Mouse (Mus musculus): Measurements from ENCODE around the gene Mapk1. TPM values are rescaled to one million over a fixed set of nuclear protein-coding genes. Genes with fewer than 3 reads are reported as not detected.

Gene Mapk1
- 164 TPM in 2 replicates for polyA plus RNA-seq (2015; fragmentation: Nextera tagmentation; extraction: Ambion mirVana)

GRCm38 (mm10) chr16:16983131-16983533, at the start of gene Mapk1:
Mapk1 (plus strand) TSS chr16:16983382.
- peak within 1 kb of the TSS; percentile 95 for H3K4me3 ChIP-seq (replicated peaks)
- no peaks in the 10 kb centered on the region for H3K9me3 ChIP-seq (replicated peaks)
- peak within 1 kb of the TSS; percentile 94 for H3K27ac ChIP-seq (replicated peaks)
- 0% methylated on average over 35 of the region's 35 CpGs for WGBS
- H3K36me3 ChIP-seq: no peaks in the 10 kb centered on the region; the same call in 1 of the 2 replicates
- H3K27me3 ChIP-seq: no peaks in the 10 kb centered on the region
- ATAC-seq (ENCODE audit: insufficient number of reproducible peaks, low FRiP score, low TSS enrichment, low read depth): peak; percentile 98
- H3K4me1 ChIP-seq: peaks cover 13% of the 10 kb centered on the region
- H3K4me2 ChIP-seq (replicated peaks): peak within 1 kb of the TSS; percentile 72
- peak within 1 kb of the TSS; percentile 97 for H3K9ac ChIP-seq

GRCm38 (mm10) chr16:16939543-16939942, 43.6 kb upstream of the Mapk1 start:
- no peaks in the 10 kb centered on the region for H3K4me1 ChIP-seq
- 92% methylated on average over 9 of the region's 9 CpGs for WGBS
- H3K27me3 ChIP-seq: no peaks in the 10 kb centered on the region

GRCm38 (mm10) chr16:16941078-16941477, 42.1 kb upstream of the Mapk1 start:
- WGBS: 98% methylated on average over 2 of the region's 2 CpGs

More at GRCm38 (mm10) chr16:16939543-16939942, 43.6 kb upstream of the Mapk1 start:
- Histone ChIP-seq H3K4me2 (replicated peaks) (no peak overlapping the region), H3K9me3 (replicated peaks) (no peaks in the 10 kb centered on the region), H3K36me3 (no peaks in the 10 kb centered on the region), H3K27ac (replicated peaks) (no peak overlapping the region), H3K4me3 (replicated peaks) (no peak overlapping the region), H3K9ac (no peak overlapping the region)
- no peak for ATAC-seq (ENCODE audit: insufficient number of reproducible peaks, low FRiP score, low TSS enrichment, low read depth)

GRCm38 (mm10) chr16:16958575-16958974, 24.6 kb upstream of the Mapk1 start:
- H3K4me3 ChIP-seq (replicated peaks): no peak overlapping the region
- no peak for ATAC-seq (ENCODE audit: insufficient number of reproducible peaks, low FRiP score, low TSS enrichment, low read depth)
- H3K4me2 ChIP-seq (replicated peaks): no peak overlapping the region
- H3K9ac ChIP-seq: no peak overlapping the region
- no peak overlapping the region for H3K27ac ChIP-seq (replicated peaks)
- H3K9me3 ChIP-seq (replicated peaks): no peaks in the 10 kb centered on the region
- H3K27me3 ChIP-seq: no peaks in the 10 kb centered on the region
- WGBS: 15% methylated on average over 4 of the region's 5 CpGs
- no peaks in the 10 kb centered on the region for H3K36me3 ChIP-seq
- H3K4me1 ChIP-seq: no peaks in the 10 kb centered on the region

More at GRCm38 (mm10) chr16:16941078-16941477, 42.1 kb upstream of the Mapk1 start:
- H3K4me2 ChIP-seq (replicated peaks): no peak overlapping the region
- ATAC-seq (ENCODE audit: insufficient number of reproducible peaks, low FRiP score, low TSS enrichment, low read depth): no peak
- H3K9ac ChIP-seq: no peak overlapping the region
- H3K27ac ChIP-seq (replicated peaks): no peak overlapping the region
- no peaks in the 10 kb centered on the region for H3K9me3 ChIP-seq (replicated peaks)
- no peaks in the 10 kb centered on the region for H3K4me1 ChIP-seq
- H3K36me3 ChIP-seq: no peaks in the 10 kb centered on the region
- H3K27me3 ChIP-seq: no peaks in the 10 kb centered on the region
- H3K4me3 ChIP-seq (replicated peaks): no peak overlapping the region

GRCm38 (mm10) chr16:16959907-16960306, 23.3 kb upstream of the Mapk1 start:
- WGBS: 87% methylated on average over 6 of the region's 6 CpGs
- no peak for ATAC-seq (ENCODE audit: insufficient number of reproducible peaks, low FRiP score, low TSS enrichment, low read depth)
- H3K27ac ChIP-seq (replicated peaks): no peak overlapping the region
- no peak overlapping the region for H3K9ac ChIP-seq
- H3K27me3 ChIP-seq: no peaks in the 10 kb centered on the region
- no peaks in the 10 kb centered on the region for H3K4me1 ChIP-seq
- H3K9me3 ChIP-seq (replicated peaks): no peaks in the 10 kb centered on the region
- no peak overlapping the region for H3K4me2 ChIP-seq (replicated peaks)
- no peaks in the 10 kb centered on the region for H3K36me3 ChIP-seq
- no peak overlapping the region for H3K4me3 ChIP-seq (replicated peaks)

- no peaks in the 10 kb centered on the region for H3K9me3 ChIP-seq (replicated peaks)
- no peaks in the 10 kb centered on the region for H3K36me3 ChIP-seq
- H3K27ac ChIP-seq (replicated peaks): no peak overlapping the region
- no peaks in the 10 kb centered on the region for H3K4me1 ChIP-seq
- H3K4me2 ChIP-seq (replicated peaks): no peak overlapping the region
- ATAC-seq (ENCODE audit: insufficient number of reproducible peaks, low FRiP score, low TSS enrichment, low read depth): no peak
- H3K9ac ChIP-seq: no peak overlapping the region
- H3K27me3 ChIP-seq: no peaks in the 10 kb centered on the region
- WGBS: 61% methylated on average over 1 of the region's 1 CpGs
- H3K4me3 ChIP-seq (replicated peaks): no peak overlapping the region
These were observed 18.0 kb upstream of the Mapk1 start for GRCm38 (mm10) chr16:16965149-16965548.

- Histone ChIP-seq H3K27ac (replicated peaks) (no peak overlapping the region), H3K4me3 (replicated peaks) (no peak overlapping the region), H3K9me3 (replicated peaks) (no peaks in the 10 kb centered on the region), H3K9ac (no peak overlapping the region), H3K4me1 (no peaks in the 10 kb centered on the region), H3K36me3 (no peaks in the 10 kb centered on the region), H3K27me3 (no peaks in the 10 kb centered on the region), H3K4me2 (replicated peaks) (no peak overlapping the region)
- ATAC-seq (ENCODE audit: insufficient number of reproducible peaks, low FRiP score, low TSS enrichment, low read depth): no peak
These were observed 16.9 kb upstream of the Mapk1 start for GRCm38 (mm10) chr16:16966290-16966689.

GRCm38 (mm10) chr16:16978061-16978460, 5.1 kb upstream of the Mapk1 start:
- H3K4me2 ChIP-seq (replicated peaks): no peak overlapping the region
- 0 out of 2 replicates have a peak, but pooled peaks cover 4% of the 10 kb centered on the region for H3K9me3 ChIP-seq (replicated peaks)
- no peak overlapping the region for H3K4me3 ChIP-seq (replicated peaks)
- ATAC-seq (ENCODE audit: insufficient number of reproducible peaks, low FRiP score, low TSS enrichment, low read depth): no peak
- H3K36me3 ChIP-seq: no peaks in the 10 kb centered on the region
- no peaks in the 10 kb centered on the region for H3K4me1 ChIP-seq
- no peaks in the 10 kb centered on the region for H3K27me3 ChIP-seq
- WGBS: 75% methylated on average over 3 of the region's 3 CpGs
- no peak overlapping the region for H3K27ac ChIP-seq (replicated peaks)
- no peak overlapping the region for H3K9ac ChIP-seq

GRCm38 (mm10) chr16:16978765-16979164, 4.4 kb upstream of the Mapk1 start:
- no peak overlapping the region for H3K4me2 ChIP-seq (replicated peaks)
- no peak overlapping the region for H3K27ac ChIP-seq (replicated peaks)
- 54% methylated on average over 2 of the region's 2 CpGs for WGBS
- no peak overlapping the region for H3K4me3 ChIP-seq (replicated peaks)
- no peak overlapping the region for H3K9ac ChIP-seq
- H3K36me3 ChIP-seq: no peaks in the 10 kb centered on the region
- H3K27me3 ChIP-seq: no peaks in the 10 kb centered on the region
- H3K9me3 ChIP-seq (replicated peaks): 0 out of 2 replicates have a peak, but pooled peaks cover 4% of the 10 kb centered on the region
- no peak for ATAC-seq (ENCODE audit: insufficient number of reproducible peaks, low FRiP score, low TSS enrichment, low read depth)
- H3K4me1 ChIP-seq: no peaks in the 10 kb centered on the region

GRCm38 (mm10) chr16:16982636-16983035, 546 bp upstream of the Mapk1 start:
- H3K9me3 ChIP-seq (replicated peaks): no peaks in the 10 kb centered on the region
- peak overlapping the region; percentile 97 for H3K9ac ChIP-seq
- WGBS: 48% methylated on average over 1 of the region's 2 CpGs
- H3K4me2 ChIP-seq (replicated peaks): peak overlapping the region; percentile 72
- H3K4me3 ChIP-seq (replicated peaks): peak overlapping the region; percentile 95
- ATAC-seq (ENCODE audit: insufficient number of reproducible peaks, low FRiP score, low TSS enrichment, low read depth): peak; percentile 17; the same call in 1 of the 2 replicates
- no peaks in the 10 kb centered on the region for H3K27me3 ChIP-seq
- peak overlapping the region; percentile 94 for H3K27ac ChIP-seq (replicated peaks)
- no peaks in the 10 kb centered on the region for H3K36me3 ChIP-seq
- peaks cover 13% of the 10 kb centered on the region for H3K4me1 ChIP-seq

GRCm38 (mm10) chr16:16983534-16984422, 596 bp downstream of the Mapk1 start:
- Histone ChIP-seq H3K4me2 (replicated peaks) (peak overlapping the region; percentile 72), H3K4me1 (peaks cover 13% of the 10 kb centered on the region), H3K27ac (replicated peaks) (peak overlapping the region; percentile 94), H3K9me3 (replicated peaks) (no peaks in the 10 kb centered on the region), H3K27me3 (no peaks in the 10 kb centered on the region), H3K9ac (peak overlapping the region; percentile 97), H3K36me3 (no peaks in the 10 kb centered on the region; the same call in 1 of the 2 replicates), H3K4me3 (replicated peaks) (peak overlapping the region; percentile 95)
- WGBS: under 1% methylated on average over 75 of the region's 75 CpGs
- peak; percentile 72 for ATAC-seq (ENCODE audit: insufficient number of reproducible peaks, low FRiP score, low TSS enrichment, low read depth)
